Mouse (Mus musculus) kidney, adult 2 months (tissue): ENCODE measurements around the gene Birc7. TPM values are rescaled to one million over a fixed set of nuclear protein-coding genes. Genes with fewer than 3 reads are reported as not detected.

Source experiments
- DNase-seq: peaks from one replicate; pipeline ENCODE4 v3.0.0; 2021
- H3K27ac ChIP-seq: fragments of 200-500 bp; 2 replicates; pipeline ENCODE4 v1.5.1; 2012; ENCODE audit warnings: low read depth, low read length, control low read depth, inconsistent platforms; ENCODE audit not compliant: insufficient read depth
- H3K27me3 ChIP-seq: fragments of 200-500 bp; replicated peaks from 2 replicates; pipeline ENCODE4 v1.6.1; 2012; ENCODE audit warnings: mild to moderate bottlenecking, moderate library complexity, low read length, inconsistent platforms; ENCODE audit not compliant: control insufficient read depth, insufficient read depth
- H3K36me3 ChIP-seq: fragments of 200-500 bp; 2 replicates; pipeline ENCODE4 v1.6.1; 2012; ENCODE audit warnings: mild to moderate bottlenecking, moderate library complexity, low read length, inconsistent platforms; ENCODE audit not compliant: control insufficient read depth, insufficient read depth
- H3K4me1 ChIP-seq: fragments of 200-500 bp; 2 replicates; pipeline ENCODE4 v1.6.1; 2011; ENCODE audit warnings: low read length; ENCODE audit not compliant: control insufficient read depth, insufficient read depth
- H3K4me3 ChIP-seq: fragments of 200-500 bp; 2 replicates; pipeline ENCODE4 v1.5.1; 2011; ENCODE audit warnings: mild to moderate bottlenecking, low read depth, low read length, control low read depth; ENCODE audit not compliant: insufficient read depth
- CTCF ChIP-seq: fragments of 200-500 bp; conservative IDR thresholded peaks from 2 replicates; pipeline ENCODE4 v1.5.1; 2011; ENCODE audit warnings: low read depth, mild to moderate bottlenecking, control low read depth, low read length, moderate library complexity, mixed read lengths; ENCODE audit not compliant: insufficient read depth, insufficient read length
- POLR2A ChIP-seq: fragments of 200-500 bp; IDR thresholded peaks from one replicate; pipeline ENCODE4 v1.6.1; 2011; ENCODE audit warnings: low read depth, low read length, control low read depth
- WGBS: fragments of 180-500 bp; shearing (Covaris S2); methylation state at CpG from one replicate; pipeline ENCODE4 v1.1.7; 2018; 5-methylcytosine and 5-hydroxymethylcytosine counted together
- polyA plus RNA-seq: library from polyadenylated mRNA; depleted of rRNA; stranded (reverse); fragments of >200 nt; gene quantifications from 2 replicates; pipeline ENCODE4 v1.2.3, GENCODE M21; 2012; rRNA removed

Gene Birc7
- polyA plus RNA-seq, 1 experiment: not detected

DNA sequence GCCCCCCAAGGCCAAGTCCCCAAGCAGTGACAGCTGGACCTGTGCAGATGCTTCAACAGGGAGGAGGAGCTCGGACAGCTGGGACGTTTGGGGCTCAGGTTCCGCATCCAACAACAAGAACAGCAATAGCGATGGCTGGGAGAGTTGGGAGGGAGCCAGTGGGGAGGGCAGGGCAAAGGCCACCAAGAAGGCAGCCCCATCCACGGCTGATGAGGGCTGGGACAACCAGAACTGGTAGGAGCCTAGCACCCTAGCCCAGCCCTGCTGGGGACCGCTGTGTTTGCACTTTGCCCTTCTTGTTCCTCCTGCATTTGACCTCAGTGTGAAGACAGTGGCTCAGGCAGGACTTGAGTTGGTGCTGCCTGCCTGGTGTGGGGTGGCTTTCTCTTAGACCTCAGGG, 52.3 kb downstream of the Birc7 start:
- WGBS: 40% methylated on average over 6 of the region's 6 CpGs
- peak; percentile 81 for DNase-seq
- Histone ChIP-seq H3K4me3 (no peak overlapping the region), H3K4me1 (0 out of 2 replicates have a peak, but pooled peaks cover 6% of the 10 kb centered on the region), H3K27me3 (no peaks in the 10 kb centered on the region), H3K36me3 (no peaks in the 10 kb centered on the region), H3K27ac (no peak overlapping the region)
- no peak for TF ChIP-seq CTCF
- TF ChIP-seq POLR2A: no peak

Other genes with a start within 250 kb of the Birc7 start
- 13.2 and 13.4 TPM in 2 replicates for gene Dido1, start 219.0 kb upstream of the Birc7 start, polyA plus RNA-seq
- gene Gid8, start 218.9 kb upstream of the Birc7 start, polyA plus RNA-seq: 33.3 and 35.4 TPM in 2 replicates
- 1.9 and 3.0 TPM in 2 replicates for gene Slc17a9, start 203.8 kb upstream of the Birc7 start, polyA plus RNA-seq
- not detected in 2 replicates for gene Bhlhe23, start 152.1 kb upstream of the Birc7 start, polyA plus RNA-seq
- gene Ythdf1, start 8.1 kb upstream of the Birc7 start, polyA plus RNA-seq: 33.9 and 34.8 TPM in 2 replicates
- gene Nkain4, start 25.7 kb downstream of the Birc7 start, polyA plus RNA-seq: 2.0 and 3.7 TPM in 2 replicates
- gene Arfgap1, start 38.2 kb downstream of the Birc7 start, polyA plus RNA-seq: 35.6 and 38.9 TPM in 2 replicates
- 1.2 and 1.3 TPM in 2 replicates for gene Col20a1, start 57.5 kb downstream of the Birc7 start, polyA plus RNA-seq
- 37.8 and 42.6 TPM in 2 replicates for gene Chrna4, start 114.5 kb downstream of the Birc7 start, polyA plus RNA-seq
- 0.05 and 0.31 TPM in 2 replicates for gene Kcnq2, start 206.3 kb downstream of the Birc7 start, polyA plus RNA-seq
- gene Eef1a2, start 228.0 kb downstream of the Birc7 start, polyA plus RNA-seq: 0.92 and 18.7 TPM in 2 replicates